Mouse (Mus musculus): ENCODE data around the gene Tmem104. TPM values are rescaled to one million over a fixed set of nuclear protein-coding genes. Genes with fewer than 3 reads are reported as not detected.
A peak's percentile ranks its signal among the peaks of the same experiment; 100 is the strongest.

Gene Tmem104
- polyA plus RNA-seq, 1 experiment from 2014 or later: 19.2 TPM

DNA sequence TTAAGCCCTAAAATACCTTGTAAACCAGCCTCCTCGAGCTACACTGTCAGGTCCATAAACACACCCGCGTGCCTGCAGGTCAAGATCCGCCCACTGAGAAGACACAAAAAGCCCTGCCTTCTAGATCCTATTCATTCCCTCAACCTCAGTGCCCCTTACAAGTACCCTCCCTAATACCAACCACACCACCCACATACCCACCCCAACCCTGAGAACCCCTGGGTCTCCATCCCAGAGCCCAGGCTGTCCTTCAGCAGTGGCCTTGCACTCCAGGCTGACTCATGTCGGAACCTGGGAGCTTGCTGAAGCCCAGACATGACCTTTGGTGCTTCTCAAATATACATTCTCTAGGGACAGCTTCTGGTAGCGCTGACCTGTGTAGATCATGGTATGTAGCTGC lies 87.5 kb downstream of the Tmem104 start:
- no peak overlapping the region for H3K4me3 ChIP-seq (ENCODE audit: low read depth, low read length)
- no peaks in the 10 kb centered on the region for H3K9me3 ChIP-seq (ENCODE audit: control insufficient read depth)
- H3K4me2 ChIP-seq (replicated peaks; ENCODE audit: low read depth): no peak overlapping the region
- 72% methylated on average over 6 of the region's 6 CpGs for WGBS
- no peaks in the 10 kb centered on the region for H3K27me3 ChIP-seq (replicated peaks; ENCODE audit: control insufficient read depth, insufficient read depth, low read length)
- H3K4me1 ChIP-seq (replicated peaks; ENCODE audit: control insufficient read depth, insufficient read depth, low read length): peaks cover 3% of the 10 kb centered on the region; the same call in 1 of the 2 replicates
- H3K36me3 ChIP-seq (ENCODE audit: control insufficient read depth, insufficient read depth): peaks cover 4% of the 10 kb centered on the region; the same call in 1 of the 2 replicates
- H3K9ac ChIP-seq (ENCODE audit: low read depth, low read length): no peak overlapping the region
- no peak for ATAC-seq
- TF ChIP-seq CTCF (IDR thresholded peaks at IDR 0.05; ENCODE audit: low read depth): no peak
- H3K27ac ChIP-seq (ENCODE audit: low read depth, low read length): no peak overlapping the region

GRCm38 (mm10) chr11:115275509-115275908 lies 88.2 kb downstream of the Tmem104 start:
- H3K4me3 ChIP-seq (ENCODE audit: low read depth, low read length): no peak overlapping the region

GRCm38 (mm10) chr11:115275954-115276353 lies 88.7 kb downstream of the Tmem104 start:
- no peak for TF ChIP-seq CTCF (IDR thresholded peaks at IDR 0.05; ENCODE audit: low read depth)

More at GRCm38 (mm10) chr11:115275509-115275908, 88.2 kb downstream of the Tmem104 start:
- no peaks in the 10 kb centered on the region for H3K9me3 ChIP-seq (ENCODE audit: control insufficient read depth)
- H3K27me3 ChIP-seq (replicated peaks; ENCODE audit: control insufficient read depth, insufficient read depth, low read length): no peaks in the 10 kb centered on the region
- no peak for ATAC-seq
- H3K27ac ChIP-seq (ENCODE audit: low read depth, low read length): no peak overlapping the region
- peaks cover 4% of the 10 kb centered on the region; the same call in 1 of the 2 replicates for H3K36me3 ChIP-seq (ENCODE audit: control insufficient read depth, insufficient read depth)
- H3K9ac ChIP-seq (ENCODE audit: low read depth, low read length): no peak overlapping the region
- TF ChIP-seq CTCF (IDR thresholded peaks at IDR 0.05; ENCODE audit: low read depth): no peak
- WGBS: 50% methylated on average over 6 of the region's 6 CpGs
- H3K4me1 ChIP-seq (replicated peaks; ENCODE audit: control insufficient read depth, insufficient read depth, low read length): peaks cover 3% of the 10 kb centered on the region; the same call in 1 of the 2 replicates
- H3K4me2 ChIP-seq (replicated peaks; ENCODE audit: low read depth): peak overlapping the region; percentile 96; the same call in 1 of the 2 replicates

DNA sequence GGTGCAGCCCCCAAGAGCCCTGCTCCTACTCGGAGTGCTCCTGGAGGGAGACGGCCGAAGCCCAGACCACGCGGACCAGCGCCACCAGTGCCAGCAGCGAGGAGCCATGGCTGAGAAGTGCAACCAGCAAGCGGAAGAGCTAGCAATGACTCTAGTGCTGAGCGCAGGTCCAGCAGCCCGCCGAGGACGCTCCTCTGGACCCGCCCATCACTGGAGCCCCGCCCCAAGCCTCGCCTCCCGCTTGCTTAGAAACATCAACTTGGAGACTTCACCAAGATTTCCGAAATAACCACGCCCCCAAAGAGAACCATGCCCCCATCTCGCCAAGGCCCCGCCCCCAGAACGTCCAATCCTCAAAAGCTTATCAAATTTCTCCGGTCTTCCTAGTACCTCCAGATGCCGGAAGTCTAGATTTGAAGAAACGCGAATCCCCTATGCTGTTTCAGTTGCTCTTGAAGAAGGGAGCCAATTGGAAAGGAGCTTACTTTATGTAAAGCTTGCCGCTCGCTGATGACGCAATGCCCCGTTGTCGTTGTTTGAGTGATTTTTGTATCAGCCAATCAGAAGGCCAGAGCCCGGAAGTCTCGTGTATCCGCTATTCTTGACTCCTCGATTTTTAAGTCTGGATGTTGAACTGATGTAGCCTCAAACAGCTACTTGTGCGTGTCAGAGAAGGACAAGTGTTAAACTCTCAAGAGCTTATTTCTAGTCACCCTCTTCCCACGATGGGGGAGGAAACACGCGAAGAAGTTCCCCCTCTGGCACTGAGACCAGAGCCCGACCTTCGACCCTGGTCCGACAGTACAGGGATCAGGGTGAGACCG lies 89.7 kb downstream of the Tmem104 start, which contains the start of gene Fdxr:
Gene Fdxr (minus strand): TSS at position 271 of the 824 bp plus-strand sequence.
- TF ChIP-seq CTCF (IDR thresholded peaks at IDR 0.05; ENCODE audit: low read depth): peak; percentile 36
- Histone ChIP-seq H3K4me1 (replicated peaks; ENCODE audit: control insufficient read depth, insufficient read depth, low read length) (peaks cover 3% of the 10 kb centered on the region; the same call in 1 of the 2 replicates), H3K4me2 (replicated peaks; ENCODE audit: low read depth) (peak within 1 kb of the TSS; percentile 96), H3K9ac (ENCODE audit: low read depth, low read length) (peak within 1 kb of the TSS; percentile 54), H3K27me3 (replicated peaks; ENCODE audit: control insufficient read depth, insufficient read depth, low read length) (no peaks in the 10 kb centered on the region), H3K9me3 (ENCODE audit: control insufficient read depth) (no peaks in the 10 kb centered on the region), H3K36me3 (ENCODE audit: control insufficient read depth, insufficient read depth) (peaks cover 2% of the 10 kb centered on the region; the same call in 1 of the 2 replicates), H3K27ac (ENCODE audit: low read depth, low read length) (peak within 1 kb of the TSS; percentile 75), H3K4me3 (ENCODE audit: low read depth, low read length) (peak within 1 kb of the TSS; percentile 60)
- peak; percentile 97 for ATAC-seq
- under 1% methylated on average over 42 of the region's 42 CpGs for WGBS

More at GRCm38 (mm10) chr11:115275954-115276353, 88.7 kb downstream of the Tmem104 start:
- ATAC-seq: no peak
- Histone ChIP-seq H3K4me1 (replicated peaks; ENCODE audit: control insufficient read depth, insufficient read depth, low read length) (peaks cover 3% of the 10 kb centered on the region; the same call in 1 of the 2 replicates), H3K4me3 (ENCODE audit: low read depth, low read length) (peak overlapping the region; percentile 60; the same call in 1 of the 2 replicates), H3K4me2 (replicated peaks; ENCODE audit: low read depth) (peak overlapping the region; percentile 96), H3K9ac (ENCODE audit: low read depth, low read length) (peak overlapping the region; percentile 54; the same call in 1 of the 2 replicates), H3K27me3 (replicated peaks; ENCODE audit: control insufficient read depth, insufficient read depth, low read length) (no peaks in the 10 kb centered on the region), H3K36me3 (ENCODE audit: control insufficient read depth, insufficient read depth) (peaks cover 4% of the 10 kb centered on the region; the same call in 1 of the 2 replicates), H3K9me3 (ENCODE audit: control insufficient read depth) (no peaks in the 10 kb centered on the region), H3K27ac (ENCODE audit: low read depth, low read length) (no peak overlapping the region)
- WGBS: 65% methylated on average over 3 of the region's 3 CpGs

DNA sequence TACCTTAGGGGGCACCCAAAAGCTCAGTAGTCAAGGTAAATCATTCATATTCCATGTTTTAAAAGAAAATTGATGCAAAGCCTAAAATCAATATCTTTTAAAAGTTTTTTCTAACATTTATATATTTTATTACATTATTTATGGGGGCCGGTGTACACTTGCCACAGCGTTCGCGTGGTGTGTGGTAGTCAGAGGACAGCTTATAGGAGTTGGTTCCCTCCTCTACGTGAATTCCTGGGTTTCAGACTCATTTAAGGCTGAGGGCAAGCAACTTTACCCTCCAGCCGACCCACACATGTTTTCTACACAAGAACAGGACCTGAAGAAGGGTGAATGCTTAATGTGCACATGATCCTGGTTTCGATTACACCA lies 90.3 kb downstream of the Tmem104 start:
- no peaks in the 10 kb centered on the region for H3K27me3 ChIP-seq (replicated peaks; ENCODE audit: control insufficient read depth, insufficient read depth, low read length)
- 17% methylated on average over 7 of the region's 7 CpGs for WGBS

DNA sequence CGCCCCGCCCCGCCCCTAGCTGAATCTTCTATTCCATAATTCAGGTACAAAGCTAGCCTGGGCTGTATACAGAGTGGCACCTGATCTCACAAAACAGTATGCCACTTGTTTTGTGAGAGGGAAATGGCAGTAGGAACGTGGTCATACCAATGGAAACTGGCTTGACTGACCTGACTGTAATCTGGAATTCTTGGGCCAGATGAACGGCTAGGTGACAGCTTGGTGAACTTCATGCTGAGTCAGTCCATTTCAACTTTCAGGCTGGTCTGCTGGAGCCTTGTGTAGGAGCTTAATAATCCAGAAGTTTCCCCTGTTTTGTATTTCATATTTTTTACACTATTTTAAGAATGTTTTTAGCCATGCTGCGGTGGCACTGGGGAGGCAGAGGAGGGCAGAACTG lies 90.9 kb downstream of the Tmem104 start:
- H3K4me3 ChIP-seq (ENCODE audit: low read depth, low read length): no peak overlapping the region
- H3K4me1 ChIP-seq (replicated peaks; ENCODE audit: control insufficient read depth, insufficient read depth, low read length): peaks cover 3% of the 10 kb centered on the region; the same call in 1 of the 2 replicates
- H3K9me3 ChIP-seq (ENCODE audit: control insufficient read depth): no peaks in the 10 kb centered on the region
- H3K4me2 ChIP-seq (replicated peaks; ENCODE audit: low read depth): peak overlapping the region; percentile 66
- TF ChIP-seq CTCF (IDR thresholded peaks at IDR 0.05; ENCODE audit: low read depth): no peak
- no peaks in the 10 kb centered on the region for H3K27me3 ChIP-seq (replicated peaks; ENCODE audit: control insufficient read depth, insufficient read depth, low read length)
- no peak overlapping the region for H3K27ac ChIP-seq (ENCODE audit: low read depth, low read length)
- no peaks in the 10 kb centered on the region for H3K36me3 ChIP-seq (ENCODE audit: control insufficient read depth, insufficient read depth)
- no peak for ATAC-seq
- H3K9ac ChIP-seq (ENCODE audit: low read depth, low read length): 0 out of 2 replicates have a peak overlapping the region, but pooled peaks have one; percentile 1
- 63% methylated on average over 6 of the region's 6 CpGs for WGBS

More for the DNA sequence above, 90.3 kb downstream of the Tmem104 start:
- peak overlapping the region; percentile 48 for H3K4me3 ChIP-seq (ENCODE audit: low read depth, low read length)
- H3K36me3 ChIP-seq (ENCODE audit: control insufficient read depth, insufficient read depth): no peaks in the 10 kb centered on the region
- peak overlapping the region; percentile 66 for H3K4me2 ChIP-seq (replicated peaks; ENCODE audit: low read depth)
- TF ChIP-seq CTCF (IDR thresholded peaks at IDR 0.05; ENCODE audit: low read depth): no peak
- H3K4me1 ChIP-seq (replicated peaks; ENCODE audit: control insufficient read depth, insufficient read depth, low read length): peaks cover 3% of the 10 kb centered on the region; the same call in 1 of the 2 replicates
- 0 out of 2 replicates have a peak overlapping the region, but pooled peaks have one; percentile 1 for H3K9ac ChIP-seq (ENCODE audit: low read depth, low read length)
- ATAC-seq: no peak
- H3K9me3 ChIP-seq (ENCODE audit: control insufficient read depth): no peaks in the 10 kb centered on the region
- peak overlapping the region; percentile 75 for H3K27ac ChIP-seq (ENCODE audit: low read depth, low read length)
